Mouse (Mus musculus) embryo, embryonic 10.5 days (tissue): ENCODE results near the gene Snrpb2.

Experiments used
- DNase-seq: peaks from one replicate; pipeline ENCODE4 v3.0.0-alpha.2; 2015; ENCODE audit warnings: low spot score

The Snrpb2 gene

DNA sequence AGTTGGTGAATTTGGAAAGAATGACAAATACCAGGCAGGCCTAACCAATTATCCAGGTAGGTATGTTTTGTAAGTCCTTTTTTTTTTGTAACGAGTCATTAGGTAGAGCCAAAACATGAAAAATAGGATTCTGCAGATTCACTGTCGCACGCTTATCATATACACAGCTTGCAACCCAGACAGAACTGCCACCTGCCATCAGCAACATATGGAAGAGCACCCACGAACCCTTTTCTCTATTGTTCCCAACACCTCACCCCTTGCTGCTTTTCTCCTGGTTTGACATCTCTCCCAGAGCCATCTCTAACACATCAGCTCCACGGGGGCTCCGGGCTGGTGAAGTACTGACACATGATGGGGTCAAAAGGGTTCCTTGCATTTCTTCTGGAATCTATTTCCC lies 31.9 kb downstream of the Snrpb2 start:
- DNase-seq = no peak

DNA sequence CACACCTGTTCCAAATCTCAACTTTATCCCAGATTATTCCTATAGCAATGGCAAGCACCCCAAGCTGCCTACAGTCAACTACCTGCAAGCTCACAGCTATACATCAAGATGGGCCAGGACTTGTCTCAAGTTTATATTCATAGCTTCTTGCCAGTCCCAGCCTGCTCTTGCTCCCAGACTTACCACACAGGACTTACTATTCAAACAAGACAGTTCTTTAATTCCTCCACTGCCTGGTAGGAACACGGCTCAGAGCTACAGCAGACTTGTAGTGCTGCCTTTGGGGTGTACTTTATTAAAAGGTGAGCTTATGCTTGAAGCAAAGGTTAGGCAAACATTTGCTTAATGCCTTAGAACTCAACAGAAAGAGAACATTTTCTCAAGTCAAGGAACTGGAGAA lies 34.3 kb downstream of the Snrpb2 start:
- DNase-seq = no peak

DNA sequence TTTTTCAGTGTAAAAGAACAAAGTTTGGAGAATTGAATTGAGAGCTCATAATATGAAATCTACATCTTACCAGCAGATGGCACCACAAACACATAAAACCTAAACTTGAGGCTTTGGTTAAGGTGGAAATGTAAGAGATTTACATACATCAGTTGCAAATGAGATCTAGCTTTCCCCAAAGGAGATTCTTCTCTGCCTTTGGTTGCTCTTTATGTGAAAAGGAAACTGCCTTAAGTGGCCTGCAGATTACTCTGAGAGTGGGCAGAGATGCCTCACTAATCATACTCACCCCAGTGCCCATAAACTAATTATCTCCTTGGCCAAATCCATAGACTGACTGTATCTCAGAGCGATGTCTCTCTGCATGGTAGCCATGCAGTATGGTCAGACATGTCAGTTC lies 51.0 kb downstream of the Snrpb2 start:
- peak; percentile 73 for DNase-seq

DNA sequence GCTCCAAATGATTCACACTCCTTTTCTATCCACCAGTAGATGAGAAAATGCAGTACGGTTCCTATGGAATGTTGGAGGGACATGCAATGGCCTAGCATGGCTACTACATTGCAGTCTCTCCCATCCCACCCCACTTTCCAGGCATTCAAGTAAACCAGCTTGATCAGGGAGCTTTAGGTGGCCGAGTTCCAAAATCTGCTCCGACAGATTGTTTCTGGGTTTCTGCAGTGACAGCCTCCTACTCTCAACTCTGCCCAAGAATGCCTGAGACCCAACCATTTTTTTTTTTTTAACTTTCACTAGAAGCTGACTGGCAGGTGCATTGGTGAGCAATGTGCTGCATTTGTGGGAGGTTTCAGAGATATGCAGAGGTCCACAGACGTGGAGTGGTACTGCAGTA lies 51.9 kb downstream of the Snrpb2 start:
- no peak for DNase-seq

DNA sequence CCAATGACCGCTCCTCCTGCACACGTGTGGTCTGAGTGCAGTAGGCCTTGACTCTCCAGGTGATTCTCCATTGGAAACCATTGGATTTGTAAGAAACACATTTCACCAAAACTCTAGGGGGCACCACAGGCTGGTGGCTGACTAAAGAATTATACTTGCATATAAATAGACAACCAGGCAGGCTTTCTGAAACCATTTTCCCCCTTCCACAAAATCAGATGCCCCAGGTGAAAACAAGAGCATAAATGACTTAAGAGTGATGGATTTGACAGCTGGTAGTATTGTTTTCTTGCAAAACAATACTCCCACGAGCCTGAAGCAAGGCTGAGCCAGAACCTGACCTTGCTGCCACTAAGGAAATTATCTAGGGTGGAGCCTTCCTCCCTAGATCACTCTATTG lies 54.6 kb downstream of the Snrpb2 start:
- peak; percentile 12 for DNase-seq

DNA sequence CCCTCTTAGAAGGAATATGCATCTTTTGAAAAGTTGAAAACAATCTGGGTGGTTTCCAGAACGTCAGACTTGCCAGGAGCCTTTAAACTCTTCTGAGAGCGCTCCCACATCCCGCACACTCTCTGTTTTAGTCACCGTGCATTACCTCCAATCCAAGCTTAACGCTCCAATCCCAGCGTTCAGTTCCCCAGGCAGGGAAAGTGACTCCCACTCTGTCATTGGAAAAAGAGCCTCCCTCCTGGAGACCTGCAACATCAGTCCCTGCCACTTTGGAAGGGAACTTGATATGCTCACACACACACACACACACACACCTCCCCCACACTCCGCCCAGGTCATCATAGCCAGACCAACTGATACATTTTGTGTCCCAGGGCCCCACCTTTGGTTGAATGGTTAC lies 55.4 kb downstream of the Snrpb2 start:
- DNase-seq = no peak
